Mouse (Mus musculus): ENCODE results near the gene Gdpd4. TPM values are rescaled to one million over a fixed set of nuclear protein-coding genes. Genes with fewer than 3 reads are reported as not detected.

Gene Gdpd4
- polyA plus RNA-seq, 1 experiment from 2014 or later, result not detected

Other genes with a start within 250 kb of the Gdpd4 start
- gene Clns1a, start 223.3 kb upstream of the Gdpd4 start, polyA plus RNA-seq (2015; fragmentation: Nextera tagmentation; extraction: Ambion mirVana), result 134 and 143 TPM in 2 replicates
- 17.5 and 20.7 TPM in 2 replicates for gene Aqp11, start 181.7 kb upstream of the Gdpd4 start, polyA plus RNA-seq (2015; fragmentation: Nextera tagmentation; extraction: Ambion mirVana)
- gene Pak1, start 131.4 kb upstream of the Gdpd4 start, polyA plus RNA-seq (2015; fragmentation: Nextera tagmentation; extraction: Ambion mirVana), result 25.8 and 26.0 TPM in 2 replicates
- gene Myo7a, start 199.6 kb downstream of the Gdpd4 start, polyA plus RNA-seq (2015; fragmentation: Nextera tagmentation; extraction: Ambion mirVana), result 10.9 and 11.4 TPM in 2 replicates
- 2.1 and 2.5 TPM in 2 replicates for gene Omp, start 225.5 kb downstream of the Gdpd4 start, polyA plus RNA-seq (2015; fragmentation: Nextera tagmentation; extraction: Ambion mirVana)